Mouse (Mus musculus) embryonic facial prominence, embryonic 13.5 days (tissue): ENCODE measurements around the gene Focad. TPM values are rescaled to one million over a fixed set of nuclear protein-coding genes. Genes with fewer than 3 reads are reported as not detected.

Experiments
- ATAC-seq: fragments of 200-750 bp; cut with Nextera tagmentation; 2 replicates; pipeline ENCODE4 v1.8.0; 2017; ENCODE audit warnings: low read depth; ENCODE audit not compliant: insufficient number of reproducible peaks, insufficient read depth, low FRiP score, low TSS enrichment
- H3K27ac ChIP-seq: fragments of 300-500 bp; sonication (generic); 2 replicates; pipeline ENCODE4 v1.5.1; 2015; ENCODE audit warnings: moderate library complexity, mild to moderate bottlenecking, inconsistent platforms
- H3K27me3 ChIP-seq: fragments of 300-500 bp; sonication (generic); 2 replicates; pipeline ENCODE4 v1.6.1; 2015; ENCODE audit warnings: mild to moderate bottlenecking, inconsistent platforms
- H3K36me3 ChIP-seq: fragments of 300-500 bp; sonication (generic); 2 replicates; pipeline ENCODE4 v1.6.1; 2015; ENCODE audit warnings: mild to moderate bottlenecking, inconsistent platforms
- H3K4me1 ChIP-seq: fragments of 300-500 bp; sonication (generic); 2 replicates; pipeline ENCODE4 v1.6.1; 2015; ENCODE audit warnings: inconsistent platforms
- H3K4me2 ChIP-seq: fragments of 300-500 bp; sonication (generic); 2 replicates; pipeline ENCODE4 v1.6.1; 2015; ENCODE audit warnings: moderate library complexity, mild to moderate bottlenecking, inconsistent platforms
- H3K4me3 ChIP-seq: fragments of 300-500 bp; sonication (generic); 2 replicates; pipeline ENCODE4 v1.5.1; 2015; ENCODE audit warnings: mild to moderate bottlenecking, inconsistent platforms
- H3K9ac ChIP-seq: fragments of 300-500 bp; sonication (generic); 2 replicates; pipeline ENCODE4 v1.6.1; 2015; ENCODE audit warnings: mild to moderate bottlenecking, inconsistent platforms
- H3K9me3 ChIP-seq: fragments of 300-500 bp; sonication (generic); 2 replicates; pipeline ENCODE4 v1.6.1; 2016; ENCODE audit warnings: inconsistent platforms
- WGBS: fragments of 180-500 bp; shearing (Covaris S2); methylation state at CpG from one replicate; pipeline ENCODE4 v1.1.7; 2015; ENCODE audit warnings: mixed read lengths; 5-methylcytosine and 5-hydroxymethylcytosine counted together
- polyA plus RNA-seq: library from polyadenylated mRNA; unstranded; fragments of >200 nt; fragmentation: Nextera tagmentation; extraction: Ambion mirVana; gene quantifications from 2 replicates; pipeline ENCODE4 v1.2.1, GENCODE M21; 2015

Focad gene
- polyA plus RNA-seq, 1 experiment from 2014 or later, result 16.1 TPM

DNA sequence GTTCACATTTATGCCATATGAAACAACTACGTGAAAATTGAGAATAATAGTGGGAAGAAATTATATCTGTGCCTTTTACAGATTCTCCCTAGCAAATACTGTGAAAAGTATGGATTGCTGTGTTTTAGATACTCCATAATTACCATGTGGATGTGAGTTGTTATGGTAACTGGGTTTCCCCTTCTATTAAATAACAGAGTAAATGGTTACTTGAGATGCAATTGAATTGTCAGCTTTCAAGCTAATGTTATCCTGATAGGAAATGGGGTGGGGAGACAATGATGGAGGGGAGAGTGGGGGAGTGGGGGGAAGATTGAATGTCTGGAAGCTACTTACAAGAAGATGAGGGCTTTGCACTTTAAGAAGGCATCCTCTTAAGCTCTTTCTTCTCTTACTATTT, 225.6 kb downstream of the Focad start:
- ATAC-seq, result no peak

DNA sequence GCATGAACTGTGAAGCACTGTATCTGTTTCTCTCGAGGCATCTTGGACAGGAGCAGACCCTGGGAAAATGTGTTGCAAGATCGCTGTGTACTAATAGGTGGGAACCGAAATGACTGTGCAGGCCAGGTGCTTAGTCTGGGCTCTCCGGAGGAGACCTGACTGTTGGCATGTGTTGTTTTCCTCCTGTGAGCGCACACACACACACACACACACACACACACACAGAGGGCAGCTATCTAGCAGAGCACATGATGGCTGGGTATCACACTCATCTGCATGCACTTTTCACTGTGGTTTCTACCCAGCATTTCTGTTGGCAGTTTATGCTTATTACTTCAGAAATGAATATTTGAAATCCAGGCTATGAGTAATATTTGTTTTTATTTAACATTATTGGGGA, 231.0 kb downstream of the Focad start:
- Histone ChIP-seq H3K4me2 (no peak overlapping the region), H3K9ac (no peak overlapping the region), H3K36me3 (no peaks in the 10 kb centered on the region), H3K4me1 (no peaks in the 10 kb centered on the region), H3K9me3 (no peaks in the 10 kb centered on the region), H3K27ac (no peak overlapping the region), H3K4me3 (no peak overlapping the region), H3K27me3 (no peaks in the 10 kb centered on the region)
- ATAC-seq, result no peak
- WGBS, result 88% methylated on average over 5 of the region's 5 CpGs

More for the DNA sequence above, 225.6 kb downstream of the Focad start:
- H3K36me3 ChIP-seq, result no peaks in the 10 kb centered on the region
- no peak overlapping the region for H3K4me2 ChIP-seq
- H3K27me3 ChIP-seq, result no peaks in the 10 kb centered on the region
- no peak overlapping the region for H3K9ac ChIP-seq
- H3K27ac ChIP-seq, result no peak overlapping the region
- H3K9me3 ChIP-seq, result no peaks in the 10 kb centered on the region
- 68% methylated on average over 1 of the region's 1 CpGs for WGBS
- H3K4me3 ChIP-seq, result no peak overlapping the region
- H3K4me1 ChIP-seq, result no peaks in the 10 kb centered on the region

DNA sequence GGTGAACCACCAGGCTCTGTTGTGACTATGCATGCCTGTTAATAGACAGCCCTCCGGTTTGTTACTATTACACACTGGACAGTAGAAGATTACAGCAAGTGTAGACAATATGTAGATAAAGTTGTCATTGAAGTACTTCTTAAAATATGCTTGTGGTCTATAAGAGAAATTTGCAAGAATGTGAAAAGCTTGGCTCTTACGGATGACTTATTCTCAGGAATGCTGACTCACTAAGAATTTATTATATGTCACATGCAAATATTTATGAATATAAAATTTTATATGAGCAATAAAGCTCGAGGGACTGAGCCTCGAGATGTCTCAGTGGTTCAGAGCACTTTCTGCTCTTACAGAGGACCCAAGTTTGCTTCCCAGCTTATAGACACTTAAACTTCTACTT, 240.1 kb downstream of the Focad start:
- 68% methylated on average over 4 of the region's 4 CpGs for WGBS
- ATAC-seq, result no peak
- no peaks in the 10 kb centered on the region for H3K9me3 ChIP-seq

DNA sequence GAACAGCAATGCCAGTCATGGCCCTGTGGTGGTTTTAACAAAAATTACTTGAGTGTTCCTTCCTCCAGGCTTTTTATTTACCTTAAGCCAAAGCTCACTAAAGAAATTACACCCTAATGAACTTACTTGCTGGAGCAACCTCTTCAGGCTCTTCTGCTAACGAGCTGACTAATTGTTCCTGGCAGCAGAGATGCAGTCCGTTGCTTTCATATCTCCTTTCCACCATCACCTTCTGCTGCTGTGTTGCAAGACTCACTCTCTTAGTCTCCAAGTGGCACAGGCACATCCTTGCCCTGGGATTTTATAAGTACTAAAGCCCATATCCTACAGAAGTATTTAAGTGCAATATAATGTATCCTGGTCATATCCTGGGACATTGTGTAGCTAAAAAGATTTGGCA, 242.3 kb downstream of the Focad start:
- ATAC-seq, result no peak
- WGBS, result 50% methylated on average over 2 of the region's 2 CpGs

More for the DNA sequence above, 240.1 kb downstream of the Focad start:
- no peak overlapping the region for H3K27ac ChIP-seq
- no peak overlapping the region for H3K4me2 ChIP-seq
- H3K9ac ChIP-seq, result no peak overlapping the region
- H3K4me1 ChIP-seq, result peaks cover 16% of the 10 kb centered on the region
- H3K27me3 ChIP-seq, result no peaks in the 10 kb centered on the region
- H3K36me3 ChIP-seq, result no peaks in the 10 kb centered on the region
- no peak overlapping the region for H3K4me3 ChIP-seq

DNA sequence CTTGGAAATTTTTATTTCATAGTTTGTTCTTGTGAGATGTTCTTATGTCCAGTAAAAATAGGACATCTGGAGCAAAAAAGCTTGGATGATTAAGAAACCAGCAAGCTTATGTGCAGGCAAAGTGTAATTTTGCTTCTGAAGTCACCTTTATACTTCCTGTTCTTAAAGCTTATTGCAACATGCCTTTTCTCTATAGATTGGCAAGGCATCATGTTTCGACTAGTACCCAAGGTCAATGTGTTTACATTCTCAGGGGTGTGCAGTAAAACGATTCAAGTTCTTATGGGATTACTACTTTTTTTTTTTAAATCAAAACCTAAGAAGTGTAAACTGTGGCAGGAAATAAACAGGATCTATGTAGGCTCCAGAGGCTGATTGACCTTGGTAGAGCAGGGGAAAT, 242.9 kb downstream of the Focad start:
- ATAC-seq, result no peak
- 32% methylated on average over 2 of the region's 2 CpGs for WGBS
- Histone ChIP-seq H3K27me3 (no peaks in the 10 kb centered on the region), H3K27ac (no peak overlapping the region), H3K4me1 (peaks cover 16% of the 10 kb centered on the region), H3K9me3 (no peaks in the 10 kb centered on the region), H3K36me3 (no peaks in the 10 kb centered on the region), H3K4me3 (no peak overlapping the region), H3K4me2 (no peak overlapping the region), H3K9ac (no peak overlapping the region)

More for the DNA sequence above, 242.3 kb downstream of the Focad start:
- Histone ChIP-seq H3K4me3 (no peak overlapping the region), H3K9ac (no peak overlapping the region), H3K27ac (no peak overlapping the region), H3K9me3 (no peaks in the 10 kb centered on the region), H3K27me3 (no peaks in the 10 kb centered on the region), H3K4me1 (peaks cover 16% of the 10 kb centered on the region), H3K4me2 (no peak overlapping the region), H3K36me3 (no peaks in the 10 kb centered on the region)

DNA sequence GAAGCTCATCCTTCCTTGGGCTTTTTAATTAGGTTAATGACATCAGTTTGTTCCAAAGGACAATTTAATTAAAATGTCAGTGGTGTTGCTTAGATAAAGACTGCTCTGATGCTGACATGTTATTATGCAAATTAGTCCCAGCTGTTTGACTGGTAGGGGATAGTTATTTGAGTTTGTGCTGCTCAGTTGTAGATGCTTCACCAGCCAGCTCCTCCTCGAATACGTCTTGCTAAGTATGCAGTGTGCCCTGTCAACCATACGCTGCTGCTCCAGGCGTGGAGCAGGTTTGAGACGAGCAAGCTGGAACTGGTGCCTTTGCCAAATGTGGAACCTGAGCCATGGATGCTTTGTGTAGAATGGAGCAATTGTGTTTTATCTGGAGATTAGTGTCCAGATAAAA, 243.7 kb downstream of the Focad start:
- H3K36me3 ChIP-seq, result no peaks in the 10 kb centered on the region
- H3K27me3 ChIP-seq, result no peaks in the 10 kb centered on the region
- 15% methylated on average over 5 of the region's 5 CpGs for WGBS
- no peak overlapping the region for H3K4me2 ChIP-seq
- no peak for ATAC-seq
- H3K9me3 ChIP-seq, result no peaks in the 10 kb centered on the region
- no peak overlapping the region for H3K4me3 ChIP-seq
- H3K4me1 ChIP-seq, result peaks cover 16% of the 10 kb centered on the region
- H3K27ac ChIP-seq, result no peak overlapping the region
- H3K9ac ChIP-seq, result no peak overlapping the region

DNA sequence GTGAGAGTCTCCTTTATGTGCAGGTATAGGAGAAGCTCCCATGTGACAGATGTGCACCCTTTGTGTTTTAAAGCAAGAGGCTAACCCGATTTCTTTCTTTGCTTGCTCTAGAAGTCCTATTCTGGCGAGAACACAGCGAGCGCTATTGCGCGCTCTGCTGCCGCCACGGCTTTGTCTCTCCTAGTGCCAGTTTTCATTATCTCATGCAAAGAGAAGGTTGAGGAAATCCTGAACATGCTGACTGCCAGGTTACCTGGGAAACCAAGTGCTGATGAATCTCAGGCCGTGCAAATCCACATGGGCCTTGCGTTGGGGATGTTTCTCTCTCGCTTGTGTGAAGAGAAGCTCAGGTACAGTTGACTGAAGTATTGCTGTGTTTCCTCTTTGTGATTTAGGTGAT, 250.0 kb downstream of the Focad start:
- no peaks in the 10 kb centered on the region for H3K27me3 ChIP-seq
- WGBS, result 92% methylated on average over 11 of the region's 11 CpGs
- no peak overlapping the region for H3K27ac ChIP-seq
- H3K9me3 ChIP-seq, result no peaks in the 10 kb centered on the region
- no peaks in the 10 kb centered on the region for H3K4me1 ChIP-seq
- H3K4me2 ChIP-seq, result no peak overlapping the region
- ATAC-seq, result no peak
- no peak overlapping the region for H3K4me3 ChIP-seq
- H3K36me3 ChIP-seq, result no peaks in the 10 kb centered on the region
- H3K9ac ChIP-seq, result no peak overlapping the region

DNA sequence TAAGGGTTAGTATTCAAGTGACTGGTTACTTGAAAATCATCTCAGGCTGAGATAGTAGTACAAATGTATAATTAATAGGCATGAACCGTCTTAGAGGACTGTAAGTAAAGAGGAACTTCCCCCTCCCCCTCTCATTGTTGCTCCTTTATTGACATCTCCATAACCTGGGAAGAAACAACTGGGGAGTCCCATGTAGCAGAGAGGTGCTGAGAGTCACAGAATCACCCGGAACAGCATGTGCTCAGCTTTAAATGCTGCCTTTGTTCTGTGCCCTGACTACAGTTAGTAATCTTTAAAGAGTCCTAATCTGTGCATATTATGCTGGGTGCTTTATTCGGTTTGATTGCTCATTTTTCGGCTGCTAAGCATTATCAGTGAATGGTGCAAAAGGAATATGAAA, 250.6 kb downstream of the Focad start:
- no peaks in the 10 kb centered on the region for H3K9me3 ChIP-seq
- no peak overlapping the region for H3K4me2 ChIP-seq
- no peaks in the 10 kb centered on the region for H3K4me1 ChIP-seq
- no peak overlapping the region for H3K9ac ChIP-seq
- no peak overlapping the region for H3K4me3 ChIP-seq
- 67% methylated on average over 4 of the region's 4 CpGs for WGBS
- H3K27me3 ChIP-seq, result no peaks in the 10 kb centered on the region
- no peak for ATAC-seq
- H3K27ac ChIP-seq, result no peak overlapping the region
- H3K36me3 ChIP-seq, result no peaks in the 10 kb centered on the region

DNA sequence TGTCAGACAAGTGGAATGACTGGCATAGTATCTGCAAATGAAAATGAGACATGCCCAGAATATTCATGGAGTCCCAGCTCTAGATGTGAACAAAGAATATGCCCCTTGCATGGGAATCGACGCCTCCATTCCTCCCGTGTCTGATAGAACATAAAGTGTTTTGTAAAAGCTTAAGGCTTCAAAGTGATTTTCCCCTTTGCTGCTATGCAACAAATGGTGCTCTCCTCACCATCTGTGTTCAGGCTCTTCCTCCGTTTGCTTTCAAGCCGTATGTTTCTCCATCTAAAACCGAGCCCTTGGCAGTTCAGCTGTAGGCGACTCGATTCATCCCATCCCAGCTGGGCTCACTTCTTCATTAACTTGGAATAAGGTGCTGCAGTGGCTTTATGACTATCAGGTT, 251.5 kb downstream of the Focad start:
- no peaks in the 10 kb centered on the region for H3K9me3 ChIP-seq
- no peak overlapping the region for H3K4me3 ChIP-seq
- no peaks in the 10 kb centered on the region for H3K27me3 ChIP-seq
- H3K4me1 ChIP-seq, result no peaks in the 10 kb centered on the region
- WGBS, result 82% methylated on average over 8 of the region's 8 CpGs
- no peak for ATAC-seq
- H3K27ac ChIP-seq, result no peak overlapping the region
- H3K4me2 ChIP-seq, result no peak overlapping the region
- no peak overlapping the region for H3K9ac ChIP-seq
- no peaks in the 10 kb centered on the region for H3K36me3 ChIP-seq

DNA sequence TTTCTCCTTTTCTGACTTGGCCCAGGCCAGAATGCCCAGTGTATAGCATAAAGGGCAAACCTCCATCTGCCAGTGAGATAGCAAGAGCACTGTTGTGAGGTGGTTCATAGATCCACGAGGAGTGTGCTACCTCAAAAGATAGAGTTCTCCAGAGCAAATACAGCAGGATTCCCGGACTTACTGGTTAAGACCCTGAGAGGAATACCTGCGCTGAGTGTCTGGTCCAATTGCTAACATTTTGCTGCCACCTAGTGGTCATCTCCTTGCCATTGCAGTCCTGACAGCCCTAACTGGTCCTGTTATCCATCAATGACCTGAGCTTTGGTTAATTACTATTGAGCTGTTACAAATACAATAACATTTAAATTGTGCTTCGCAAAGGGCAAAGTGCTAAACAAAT, 256.5 kb downstream of the Focad start:
- WGBS, result 4% methylated on average over 4 of the region's 4 CpGs

DNA sequence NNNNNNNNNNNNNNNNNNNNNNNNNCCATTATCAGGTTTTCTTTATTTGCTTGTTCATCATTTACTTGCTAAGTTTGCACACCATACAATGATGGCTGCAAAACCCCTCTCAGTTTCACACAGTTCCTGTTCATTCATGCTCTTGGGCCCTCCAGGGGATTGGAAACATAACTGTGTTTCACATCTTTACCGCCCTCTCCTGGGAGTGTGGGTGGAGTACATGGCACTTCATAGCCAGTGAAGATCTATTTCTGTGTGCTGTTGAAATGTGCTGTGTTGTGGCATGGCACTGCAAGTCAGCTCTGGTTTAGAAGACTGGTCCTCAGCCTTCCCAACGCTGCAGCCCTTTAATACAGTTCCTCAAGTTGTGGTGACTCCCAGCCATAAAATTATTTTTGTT, 262.2 kb downstream of the Focad start:
- peaks cover 4% of the 10 kb centered on the region; the same call in 1 of the 2 replicates for H3K36me3 ChIP-seq
- 60% methylated on average over 2 of the region's 2 CpGs for WGBS
- 0 out of 2 replicates have a peak, but pooled peaks cover 3% of the 10 kb centered on the region for H3K4me1 ChIP-seq
- H3K27me3 ChIP-seq, result no peaks in the 10 kb centered on the region
- no peaks in the 10 kb centered on the region for H3K9me3 ChIP-seq
- H3K4me3 ChIP-seq, result no peak overlapping the region
- H3K27ac ChIP-seq, result no peak overlapping the region
- H3K4me2 ChIP-seq, result no peak overlapping the region
- no peak overlapping the region for H3K9ac ChIP-seq
- no peak for ATAC-seq

More for the DNA sequence above, 256.5 kb downstream of the Focad start:
- no peak overlapping the region for H3K4me3 ChIP-seq
- ATAC-seq, result no peak
- H3K36me3 ChIP-seq, result no peaks in the 10 kb centered on the region
- no peak overlapping the region for H3K4me2 ChIP-seq
- H3K27me3 ChIP-seq, result no peaks in the 10 kb centered on the region
- no peaks in the 10 kb centered on the region for H3K4me1 ChIP-seq
- H3K9ac ChIP-seq, result no peak overlapping the region
- no peaks in the 10 kb centered on the region for H3K9me3 ChIP-seq
- no peak overlapping the region for H3K27ac ChIP-seq

DNA sequence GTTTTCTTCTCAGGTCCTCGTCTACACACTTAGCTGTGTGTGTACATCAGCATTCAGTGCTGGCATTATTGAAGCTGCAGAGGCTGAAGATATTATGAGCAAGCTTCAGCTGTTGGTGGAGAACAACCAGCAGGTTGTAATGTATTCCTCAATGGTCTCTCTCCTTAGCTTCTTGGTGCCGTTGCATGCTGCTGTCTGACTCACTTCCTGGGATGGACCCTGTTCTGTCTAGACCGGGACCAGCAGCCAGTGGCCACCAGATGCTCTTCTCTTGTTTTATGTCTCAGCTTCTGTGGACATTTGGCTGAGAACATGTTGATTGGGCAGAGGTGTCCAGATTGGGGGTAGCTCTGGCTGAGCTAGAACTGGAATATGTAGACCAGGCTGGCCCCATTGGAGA, 263.0 kb downstream of the Focad start:
- H3K36me3 ChIP-seq, result peaks cover 4% of the 10 kb centered on the region; the same call in 1 of the 2 replicates
- H3K4me3 ChIP-seq, result no peak overlapping the region
- no peak overlapping the region for H3K27ac ChIP-seq
- no peak overlapping the region for H3K9ac ChIP-seq
- no peaks in the 10 kb centered on the region for H3K9me3 ChIP-seq
- 0 out of 2 replicates have a peak, but pooled peaks cover 3% of the 10 kb centered on the region for H3K4me1 ChIP-seq
- no peaks in the 10 kb centered on the region for H3K27me3 ChIP-seq
- no peak for ATAC-seq
- no peak overlapping the region for H3K4me2 ChIP-seq
- WGBS, result 90% methylated on average over 3 of the region's 3 CpGs

DNA sequence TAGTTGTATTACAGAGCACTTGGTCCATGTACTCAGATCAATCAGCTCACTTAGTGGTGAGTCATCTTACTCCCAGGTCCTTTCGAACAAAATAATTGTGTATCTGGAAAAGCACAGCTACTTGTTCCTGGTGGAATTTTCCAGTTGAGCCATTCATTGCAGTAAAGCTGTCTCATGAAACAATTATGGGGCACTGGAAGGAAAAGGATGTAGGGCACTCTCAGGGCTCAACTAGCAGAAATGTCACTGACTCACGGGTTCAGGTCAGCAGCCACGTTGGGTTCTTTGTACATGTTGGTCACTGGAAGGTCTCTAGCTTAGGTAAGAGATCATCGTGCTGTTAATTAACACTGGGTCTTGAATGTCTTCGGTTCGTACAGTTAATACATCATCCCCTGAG, 275.5 kb downstream of the Focad start:
- ATAC-seq, result no peak
- no peaks in the 10 kb centered on the region for H3K9me3 ChIP-seq
- H3K27ac ChIP-seq, result no peak overlapping the region
- no peaks in the 10 kb centered on the region for H3K27me3 ChIP-seq
- no peak overlapping the region for H3K4me3 ChIP-seq
- H3K36me3 ChIP-seq, result 0 out of 2 replicates have a peak, but pooled peaks cover 4% of the 10 kb centered on the region
- no peak overlapping the region for H3K9ac ChIP-seq
- no peak overlapping the region for H3K4me2 ChIP-seq
- no peaks in the 10 kb centered on the region for H3K4me1 ChIP-seq
- 90% methylated on average over 6 of the region's 6 CpGs for WGBS
